Mouse (Mus musculus) embryonic facial prominence, embryonic 14.5 days (tissue): ENCODE results near the gene Fblim1. TPM values are rescaled to one million over a fixed set of nuclear protein-coding genes. Genes with fewer than 3 reads are reported as not detected.

Source experiments
- ATAC-seq: fragments of 200-750 bp; cut with Nextera tagmentation; 2 replicates; pipeline ENCODE4 v1.8.0; 2017; ENCODE audit warnings: low read depth, moderate number of reproducible peaks, moderate TSS enrichment
- DNase-seq: peaks from one replicate; pipeline ENCODE4 v3.0.0-alpha.2; 2015; ENCODE audit warnings: low spot score
- H3K27ac ChIP-seq: fragments of 300-500 bp; sonication (generic); replicated peaks from 2 replicates; pipeline ENCODE4 v1.5.1; 2014; ENCODE audit warnings: low read depth, mild to moderate bottlenecking, low read length, moderate library complexity
- H3K27me3 ChIP-seq: fragments of 300-500 bp; sonication (generic); replicated peaks from 2 replicates; pipeline ENCODE4 v1.6.1; 2014; ENCODE audit warnings: low read length; ENCODE audit not compliant: control insufficient read depth, insufficient read depth
- H3K36me3 ChIP-seq: fragments of 300-500 bp; sonication (generic); 2 replicates; pipeline ENCODE4 v1.6.1; 2014; ENCODE audit warnings: low read length, mixed read lengths; ENCODE audit not compliant: control insufficient read depth, insufficient read depth
- H3K4me1 ChIP-seq: fragments of 300-500 bp; sonication (generic); 2 replicates; pipeline ENCODE4 v1.6.1; 2014; ENCODE audit warnings: antibody characterized with exemption, low read length; ENCODE audit not compliant: control insufficient read depth, insufficient read depth
- H3K4me2 ChIP-seq: fragments of 300-500 bp; sonication (generic); 2 replicates; pipeline ENCODE4 v1.6.1; 2014; ENCODE audit warnings: low read depth, mild to moderate bottlenecking, low read length, moderate library complexity, mixed read lengths
- H3K4me3 ChIP-seq: fragments of 300-500 bp; sonication (generic); 2 replicates; pipeline ENCODE4 v1.5.1; 2014; ENCODE audit warnings: low read depth, mild to moderate bottlenecking, low read length
- H3K9ac ChIP-seq: fragments of 300-500 bp; sonication (generic); 2 replicates; pipeline ENCODE4 v1.6.1; 2014; ENCODE audit warnings: low read depth, mild to moderate bottlenecking, low read length, moderate library complexity, mixed read lengths
- H3K9me3 ChIP-seq: fragments of 300-500 bp; sonication (generic); 2 replicates; pipeline ENCODE4 v1.6.1; 2016; ENCODE audit warnings: low read length; ENCODE audit not compliant: control insufficient read depth
- WGBS: fragments of 180-500 bp; shearing (Covaris S2); extraction: QIAGEN DNeasy Blood & Tissue Kit; methylation state at CpG from one replicate; pipeline ENCODE4 v1.1.7; 2014; 5-methylcytosine and 5-hydroxymethylcytosine counted together
- polyA plus RNA-seq: library from polyadenylated mRNA; unstranded; fragments of >200 nt; fragmentation: Nextera tagmentation; extraction: Ambion mirVana; gene quantifications from 2 replicates; pipeline ENCODE4 v1.2.1, GENCODE M21; 2014

Fblim1 gene
- polyA plus RNA-seq, 1 experiment from 2014 or later, result 22.8 TPM

DNA sequence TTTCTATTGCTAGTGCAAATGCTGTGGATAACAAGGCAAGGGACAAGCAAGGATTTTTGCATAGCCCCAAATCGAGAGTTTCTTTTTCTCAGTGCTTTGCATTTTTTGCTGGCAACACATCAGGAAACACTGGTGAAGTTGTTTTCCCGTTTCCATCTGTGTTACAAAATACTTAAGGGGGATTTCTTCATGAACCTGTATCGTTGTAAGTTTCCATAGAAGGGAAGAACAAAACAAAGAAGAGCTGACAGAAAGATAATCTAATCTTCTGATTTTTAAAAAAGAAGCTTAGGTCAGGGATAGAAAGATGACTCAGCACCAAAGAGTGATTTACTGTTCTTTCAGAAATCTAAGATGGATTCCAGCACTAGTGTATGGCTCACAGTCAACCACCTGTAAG lies 65.1 kb downstream of the Fblim1 start:
- Histone ChIP-seq H3K36me3 (no peaks in the 10 kb centered on the region), H3K27me3 (no peaks in the 10 kb centered on the region), H3K9me3 (no peaks in the 10 kb centered on the region), H3K27ac (no peak overlapping the region), H3K4me2 (no peak overlapping the region), H3K4me1 (no peaks in the 10 kb centered on the region), H3K4me3 (no peak overlapping the region), H3K9ac (no peak overlapping the region)
- ATAC-seq, result no peak
- DNase-seq, result no peak
- 67% methylated on average over 3 of the region's 3 CpGs for WGBS

DNA sequence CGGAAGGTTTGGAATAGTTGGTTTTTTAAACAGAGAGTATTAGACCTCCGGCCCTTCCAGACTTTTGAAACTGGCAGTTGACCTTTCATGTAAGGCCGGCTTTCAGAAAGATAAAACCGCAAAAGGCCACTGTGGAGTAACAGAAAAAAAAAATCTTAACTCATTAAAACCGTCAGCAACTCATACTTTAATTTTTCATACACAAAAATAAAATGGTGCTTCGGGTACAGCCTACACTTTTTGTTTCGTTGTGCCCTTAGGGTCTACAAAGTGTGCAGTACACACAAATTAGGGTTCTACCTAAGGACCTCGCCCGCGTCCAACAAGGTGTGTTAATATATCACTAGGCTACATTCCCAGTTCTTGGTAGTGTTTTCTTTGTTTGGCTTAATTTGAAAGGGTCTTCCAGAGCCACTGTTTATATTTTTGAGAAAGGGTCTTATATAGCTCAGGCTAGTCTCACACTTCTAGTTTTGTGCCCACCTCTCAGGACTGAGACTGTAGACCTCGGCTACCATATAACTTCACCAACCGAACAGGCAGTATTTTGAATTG lies 66.6 kb downstream of the Fblim1 start:
- Histone ChIP-seq H3K27ac (peak overlapping the region; percentile 98), H3K36me3 (no peaks in the 10 kb centered on the region), H3K9me3 (no peaks in the 10 kb centered on the region), H3K27me3 (no peaks in the 10 kb centered on the region), H3K4me2 (peak overlapping the region; percentile 91), H3K9ac (peak overlapping the region; percentile 94), H3K4me1 (peaks cover 7% of the 10 kb centered on the region; the same call in 1 of the 2 replicates), H3K4me3 (peak overlapping the region; percentile 90)
- WGBS, result 41% methylated on average over 12 of the region's 12 CpGs
- DNase-seq, result no peak
- no peak for ATAC-seq

GRCm38 (mm10) chr4:141538408-141539212 lies 67.3 kb downstream of the Fblim1 start, which contains the start of gene Spen:
TSS of gene Spen (minus strand) at chr4:141538597.
- Histone ChIP-seq H3K36me3 (no peaks in the 10 kb centered on the region), H3K27me3 (no peaks in the 10 kb centered on the region), H3K4me3 (peak within 1 kb of the TSS; percentile 90), H3K9me3 (no peaks in the 10 kb centered on the region), H3K9ac (peak within 1 kb of the TSS; percentile 94), H3K27ac (peak within 1 kb of the TSS; percentile 98), H3K4me2 (peak within 1 kb of the TSS; percentile 91), H3K4me1 (peaks cover 11% of the 10 kb centered on the region; the same call in 1 of the 2 replicates)
- peak; percentile 96 for DNase-seq
- WGBS, result 2% methylated on average over 14 of the region's 88 CpGs
- ATAC-seq, result peak; percentile 89

DNA sequence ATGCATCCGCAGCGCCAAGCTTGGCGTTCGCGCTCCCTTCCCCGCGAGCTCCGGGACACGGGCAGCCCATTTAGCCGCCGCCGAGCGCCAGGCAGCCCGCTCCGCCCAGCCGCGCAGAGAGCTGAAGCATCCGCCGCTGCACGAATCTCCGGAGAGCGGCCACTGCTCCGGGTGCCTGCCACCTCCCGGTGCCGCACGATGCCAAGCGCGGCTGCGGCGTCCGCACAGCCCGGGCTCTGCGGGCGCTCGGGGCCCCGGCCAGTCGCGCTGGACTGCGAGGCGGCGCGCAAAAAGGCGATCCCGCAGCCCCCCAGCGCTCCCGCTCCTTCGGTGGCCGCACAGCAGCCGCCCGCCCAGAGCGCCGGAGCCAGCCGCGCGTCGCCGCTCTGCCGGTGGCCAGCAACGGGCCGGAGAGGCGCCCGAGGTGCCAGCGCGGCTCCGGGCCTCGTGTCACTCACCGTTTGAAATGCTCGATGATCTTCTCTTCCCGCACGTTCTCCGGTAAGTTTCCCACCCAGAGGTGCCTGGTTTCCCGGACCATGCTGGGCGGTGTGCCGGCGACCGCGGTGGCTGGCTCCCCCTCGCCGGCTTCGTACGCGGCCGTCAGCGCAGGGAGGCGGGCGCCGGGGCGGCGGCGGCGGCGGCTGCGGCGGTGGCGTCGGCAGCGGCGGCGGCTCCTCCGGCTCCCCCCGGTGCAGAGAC lies 68.0 kb downstream of the Fblim1 start:
- peak overlapping the region; percentile 98 for H3K27ac ChIP-seq
- H3K36me3 ChIP-seq, result no peaks in the 10 kb centered on the region
- peak overlapping the region; percentile 91 for H3K4me2 ChIP-seq
- peak overlapping the region; percentile 90 for H3K4me3 ChIP-seq
- peak overlapping the region; percentile 94 for H3K9ac ChIP-seq
- peaks cover 11% of the 10 kb centered on the region; the same call in 1 of the 2 replicates for H3K4me1 ChIP-seq
- peak; percentile 1; the same call in 1 of the 2 replicates for ATAC-seq
- no peak for DNase-seq
- no peaks in the 10 kb centered on the region for H3K9me3 ChIP-seq
- no peaks in the 10 kb centered on the region for H3K27me3 ChIP-seq
- WGBS, result 1% methylated on average over 19 of the region's 101 CpGs

DNA sequence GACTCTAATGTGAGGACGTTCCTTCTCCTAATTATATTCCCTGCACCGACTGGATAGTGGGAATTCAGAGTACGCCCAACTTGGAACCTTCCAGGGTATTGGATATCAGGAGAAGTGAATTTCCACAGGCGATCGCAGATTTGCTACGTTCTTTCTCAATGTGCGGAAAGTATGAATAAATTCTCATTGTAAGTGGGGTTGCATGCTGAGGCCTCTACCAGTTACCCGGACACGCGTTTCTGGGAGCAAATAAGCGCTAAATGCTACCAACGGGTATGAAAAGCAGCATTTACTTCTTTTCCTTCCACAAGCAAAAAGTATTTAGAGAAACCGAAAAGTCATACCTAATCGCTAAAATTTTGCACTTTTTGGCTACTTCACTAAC lies 68.7 kb downstream of the Fblim1 start:
- H3K4me2 ChIP-seq, result peak overlapping the region; percentile 91
- H3K9me3 ChIP-seq, result no peaks in the 10 kb centered on the region
- DNase-seq (no peak), ATAC-seq (no peak)
- peak overlapping the region; percentile 94 for H3K9ac ChIP-seq
- peak overlapping the region; percentile 98 for H3K27ac ChIP-seq
- WGBS, result 0% methylated on average over 14 of the region's 14 CpGs
- H3K36me3 ChIP-seq, result no peaks in the 10 kb centered on the region
- H3K4me1 ChIP-seq, result peaks cover 11% of the 10 kb centered on the region; the same call in 1 of the 2 replicates
- H3K4me3 ChIP-seq, result peak overlapping the region; percentile 90
- H3K27me3 ChIP-seq, result no peaks in the 10 kb centered on the region

DNA sequence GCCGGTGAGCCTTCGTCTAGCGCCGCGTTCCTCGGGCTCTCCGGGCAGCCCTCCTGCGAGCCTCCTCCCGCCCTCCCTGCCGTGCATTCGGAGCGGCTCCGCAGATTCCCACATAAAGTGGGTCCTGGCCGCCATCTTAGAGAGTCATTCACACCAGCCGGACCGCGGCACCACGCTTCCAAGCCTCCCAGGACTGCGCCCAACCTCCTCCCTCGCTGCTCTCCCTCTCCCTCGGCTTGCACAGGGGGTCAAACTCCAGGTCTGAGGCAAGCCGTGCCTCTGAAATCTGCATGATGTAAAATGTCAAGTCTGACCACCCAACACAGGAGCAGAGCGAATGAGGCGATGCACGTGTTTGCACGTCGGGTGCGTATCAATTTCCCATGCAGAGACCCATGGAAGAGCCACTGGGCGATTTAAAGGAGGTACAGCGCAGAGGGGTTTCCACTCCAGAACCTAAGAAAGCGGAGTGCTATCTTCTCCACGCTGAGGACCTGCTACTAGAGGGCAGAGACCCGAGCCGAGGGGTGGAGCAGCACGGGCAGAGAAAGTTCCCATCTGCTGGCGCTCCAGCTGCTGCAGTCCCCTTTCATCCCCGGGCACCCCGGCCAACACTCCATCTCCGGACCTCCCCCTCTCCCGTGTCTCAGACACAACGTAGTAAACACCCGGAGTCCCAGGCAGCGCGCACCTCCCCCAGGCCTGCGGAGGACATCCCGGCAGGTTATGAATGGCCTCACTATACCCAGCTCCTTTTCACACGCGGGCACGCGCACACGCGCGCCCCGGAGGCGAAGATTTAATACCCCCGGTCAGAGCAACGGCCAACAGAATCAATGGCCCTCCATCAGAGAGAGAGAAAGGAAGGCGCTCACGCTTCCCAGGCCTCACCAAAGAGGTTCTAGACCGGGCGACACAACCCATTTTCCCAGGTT lies 69.3 kb downstream of the Fblim1 start:
- Histone ChIP-seq H3K4me1 (peaks cover 11% of the 10 kb centered on the region; the same call in 1 of the 2 replicates), H3K9me3 (no peaks in the 10 kb centered on the region), H3K4me3 (peak overlapping the region; percentile 90), H3K4me2 (peak overlapping the region; percentile 91), H3K27me3 (no peaks in the 10 kb centered on the region), H3K36me3 (no peaks in the 10 kb centered on the region), H3K27ac (peak overlapping the region; percentile 98), H3K9ac (peak overlapping the region; percentile 94)
- ATAC-seq, result peak; percentile 41
- peak; percentile 77 for DNase-seq
- under 1% methylated on average over 52 of the region's 61 CpGs for WGBS

DNA sequence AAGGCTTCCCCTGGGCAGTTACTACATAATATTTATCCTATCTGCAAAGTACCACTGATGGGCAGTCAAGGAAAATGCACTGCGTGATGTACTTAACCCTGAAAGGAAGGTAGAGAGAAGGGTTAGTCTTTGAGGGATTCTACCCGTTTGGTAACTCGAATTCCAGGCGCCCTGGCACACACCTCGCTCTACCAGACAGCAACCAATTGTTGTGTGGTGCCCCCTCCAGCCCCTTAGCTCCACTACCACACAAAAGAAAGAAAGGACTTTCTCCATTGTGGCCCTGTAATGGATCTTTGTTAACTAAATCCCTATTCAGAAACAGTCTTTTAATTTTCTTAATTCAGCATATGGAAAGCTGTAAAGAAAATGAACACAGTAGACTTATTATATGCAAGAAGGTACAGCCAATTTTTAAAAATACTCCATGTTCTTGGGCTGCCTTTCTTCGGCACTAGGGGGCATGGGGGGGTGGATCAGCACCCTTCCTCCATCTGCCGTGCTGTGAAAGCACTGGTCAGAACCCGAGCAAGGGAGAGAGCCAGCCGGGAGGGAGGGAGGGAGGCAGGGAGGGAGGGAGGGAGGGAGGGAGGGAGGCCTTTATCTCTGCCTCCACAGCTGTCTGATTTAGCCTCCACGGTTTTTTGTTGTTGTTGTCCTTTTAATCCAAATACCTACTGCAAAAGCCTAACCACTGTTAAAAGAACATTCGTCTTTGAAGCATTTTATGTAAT lies 70.8 kb downstream of the Fblim1 start:
- WGBS, result 22% methylated on average over 10 of the region's 11 CpGs
- H3K4me1 ChIP-seq, result peaks cover 11% of the 10 kb centered on the region; the same call in 1 of the 2 replicates
- H3K27me3 ChIP-seq, result no peaks in the 10 kb centered on the region
- peak overlapping the region; percentile 91 for H3K4me2 ChIP-seq
- no peak overlapping the region; the same call in 1 of the 2 replicates for H3K9ac ChIP-seq
- H3K9me3 ChIP-seq, result no peaks in the 10 kb centered on the region
- ATAC-seq, result no peak
- H3K27ac ChIP-seq, result 0 out of 2 replicates have a peak overlapping the region, but pooled peaks have one; percentile 98
- H3K4me3 ChIP-seq, result peak overlapping the region; percentile 90
- H3K36me3 ChIP-seq, result no peaks in the 10 kb centered on the region
- DNase-seq, result peak; percentile 81
